In genomic region chr4:128838202-128838601, GRCm38 (mm10) we compare ENCODE assay signal across 16 mouse cellular contexts. TPM values are rescaled to one million over a fixed set of nuclear protein-coding genes. Genes with fewer than 3 reads are reported as not detected.
DNase-seq lines count a peak whose midpoint lies in the region; ATAC-seq lines count a peak whose summit lies in the region.
"Had no signal": no experiment of that assay in that cellular context is flagged by ENCODE, and none has a peak within 500 bp of the region (broad histone marks: within the 10 kb centered on the region; RNA-seq: fewer than 3 reads in every experiment).

No protein-coding gene starts in this region.

- no peaks in the 10 kb centered on the region for H3K36me3 ChIP-seq in heart, embryonic 10.5 days
- no peaks in the 10 kb centered on the region for H3K36me3 ChIP-seq in kidney, embryonic 14.5 days (ENCODE audit: control insufficient read depth, insufficient read depth, low read length)
- no peaks in the 10 kb centered on the region for H3K36me3 ChIP-seq in neural tube, embryonic 13.5 days

- H3K27ac ChIP-seq in heart, embryonic 10.5 days = 0 out of 2 replicates have a peak overlapping the region, but pooled peaks have one; percentile 36
- peak overlapping the region; percentile 34 for H3K27ac ChIP-seq in kidney, embryonic 14.5 days (ENCODE audit: low read depth, low read length)
- H3K27ac ChIP-seq in neural tube, embryonic 13.5 days (replicated peaks) = peak overlapping the region; percentile 52
- H3K27ac ChIP-seq: liver, embryonic 14.5 days had no signal

- DNase-seq in heart, embryonic 10.5 days (ENCODE audit: low spot score) = no peak
- DNase-seq in heart, adult 9 months (ENCODE audit: low spot score in 2 of 2) = no peak
- no peak for DNase-seq in kidney, postnatal 36 days
- DNase-seq in neural tube, embryonic 10.5 days (ENCODE audit: extremely low spot score, low spot score) = no peak
- DNase-seq in cerebellum, adult 8-10 months = no peak
- DNase-seq in adrenal gland, adult (ENCODE audit: inconsistent age in 2 of 2, low spot score in 1 of 2) = no peak
- DNase-seq: cerebellum, adult 11-12 months; gastrocnemius, postnatal 25 days; kidney, adult 9 months; left cerebral cortex, postnatal 4 days; right cerebral cortex, postnatal 14 days had no signal

- H3K9me3 ChIP-seq in heart, embryonic 10.5 days = no peaks in the 10 kb centered on the region
- H3K9me3 ChIP-seq in kidney, embryonic 14.5 days (ENCODE audit: control insufficient read depth, low read length) = no peaks in the 10 kb centered on the region
- H3K9me3 ChIP-seq in neural tube, embryonic 13.5 days = no peaks in the 10 kb centered on the region

- H3K4me1 ChIP-seq in heart, embryonic 10.5 days = peaks cover 37% of the 10 kb centered on the region
- H3K4me1 ChIP-seq in kidney, embryonic 14.5 days (ENCODE audit: control insufficient read depth, insufficient read depth, low read length) = peaks cover 34% of the 10 kb centered on the region
- peaks cover 32% of the 10 kb centered on the region for H3K4me1 ChIP-seq in neural tube, embryonic 13.5 days (replicated peaks)

- no peak overlapping the region for H3K4me3 ChIP-seq in heart, embryonic 10.5 days
- H3K4me3 ChIP-seq in kidney, embryonic 14.5 days (ENCODE audit: low read length) = no peak overlapping the region
- no peak overlapping the region for H3K4me3 ChIP-seq in neural tube, embryonic 13.5 days
- H3K4me3 ChIP-seq: erythroblast, embryonic 14.5 days had no signal

- H3K4me2 ChIP-seq in kidney, embryonic 14.5 days (replicated peaks; ENCODE audit: low read depth, low read length) = no peak overlapping the region
- no peak overlapping the region for H3K4me2 ChIP-seq in neural tube, embryonic 13.5 days

- no peaks in the 10 kb centered on the region for H3K27me3 ChIP-seq in heart, embryonic 10.5 days (ENCODE audit: insufficient read depth, poor library complexity, severe bottlenecking)
- H3K27me3 ChIP-seq in kidney, embryonic 14.5 days (ENCODE audit: control insufficient read depth, insufficient read depth, low read length) = no peaks in the 10 kb centered on the region
- no peaks in the 10 kb centered on the region for H3K27me3 ChIP-seq in neural tube, embryonic 13.5 days
- H3K27me3 ChIP-seq: Patski had no signal

- WGBS in heart, embryonic 10.5 days = 39% methylated on average over 5 of the region's 5 CpGs
- WGBS in kidney, embryonic 14.5 days = 48% methylated on average over 5 of the region's 5 CpGs
- 68% methylated on average over 5 of the region's 5 CpGs for WGBS in neural tube, embryonic 13.5 days

- no peak overlapping the region for H3K9ac ChIP-seq in kidney, embryonic 14.5 days (ENCODE audit: low read depth, low read length)
- no peak overlapping the region for H3K9ac ChIP-seq in neural tube, embryonic 13.5 days
- H3K9ac ChIP-seq: liver, embryonic 14.5 days had no signal

- ATAC-seq in kidney, embryonic 14.5 days (ENCODE audit: low FRiP score, low TSS enrichment) = no peak
- ATAC-seq in neural tube, embryonic 13.5 days (ENCODE audit: low read depth) = no peak
- ATAC-seq: Patski had no signal

RNA-seq across cellular contexts. Expression of gene Zfp362, which starts 32.4 kb away (rescaled TPM):
- polyA plus RNA-seq in heart, embryonic 10.5 days (2016; fragmentation: Nextera tagmentation; extraction: Ambion mirVana) = 20.7 and 35.9 TPM in 2 replicates
- 33.4 and 37.8 TPM in 2 replicates for polyA plus RNA-seq in kidney, embryonic 14.5 days (2014; fragmentation: Nextera tagmentation; extraction: Ambion mirVana)
- 37.5 and 43.1 TPM in 2 replicates for polyA plus RNA-seq in neural tube, embryonic 13.5 days (2015; fragmentation: Nextera tagmentation; extraction: Ambion mirVana)

RNA-seq across cellular contexts. Expression of gene Trim62, which starts 45.2 kb away (rescaled TPM):
- polyA plus RNA-seq in heart, embryonic 10.5 days (2016; fragmentation: Nextera tagmentation; extraction: Ambion mirVana) = 4.1 and 6.5 TPM in 2 replicates
- 7.3 and 11.0 TPM in 2 replicates for polyA plus RNA-seq in kidney, embryonic 14.5 days (2014; fragmentation: Nextera tagmentation; extraction: Ambion mirVana)
- polyA plus RNA-seq in neural tube, embryonic 13.5 days (2015; fragmentation: Nextera tagmentation; extraction: Ambion mirVana) = 21.4 and 23.4 TPM in 2 replicates
- polyA plus RNA-seq: erythroblast, embryonic 14.5 days had no signal
